Mouse (Mus musculus) left cerebral cortex, postnatal 36 days (tissue): ENCODE measurements at regions not wholly inside any gene's neighbourhood (a gene's known extent, or its start where the extent isn't known, plus 50 kb on each side); places are given as distances from the start of the nearest gene placed in this dataset.

Experiments
- DNase-seq, 2 experiments: peaks; one replicate each; pipeline ENCODE4 v3.0.0; 2021 to 2022; ENCODE audit warnings: low spot score in 2 of 2, mixed read lengths in 1 of 2
- intact Hi-C: fragments of 180-260 bp; cut with DNase I; formaldehyde crosslinking; loops from one replicate; pipeline ENCODE4 v1.15.1; 2025

- no peak for DNase-seq
- intact Hi-C loops, result no loop called here
Observed at GRCm38 (mm10) chr7:74908311-74908962, 353.9 kb upstream of the Slco3a1 start.

GRCm38 (mm10) chr7:74907391-74907790 lies 352.8 kb upstream of the Slco3a1 start:
- intact Hi-C loops, result no loop called here
- no peak for DNase-seq

- DNase-seq, result peak in 1 of 2 experiments; percentile 9
- intact Hi-C loops, result no loop called here
Observed at GRCm38 (mm10) chr7:74877466-74877865, 322.9 kb upstream of the Slco3a1 start.

- intact Hi-C loops, result no loop called here
- DNase-seq, result peak; percentile 12 to 14
Observed at GRCm38 (mm10) chr7:74876667-74877066, 322.1 kb upstream of the Slco3a1 start.

GRCm38 (mm10) chr7:74870250-74870649 lies 315.7 kb upstream of the Slco3a1 start:
- no peak for DNase-seq
- intact Hi-C loops, result no loop called here

GRCm38 (mm10) chr7:74862727-74863126 lies 308.1 kb upstream of the Slco3a1 start:
- no peak for DNase-seq
- intact Hi-C loops, result no loop called here

- intact Hi-C loops, result no loop called here
- DNase-seq, result no peak
Observed at GRCm38 (mm10) chr7:74844306-74844929, 289.8 kb upstream of the Slco3a1 start.

GRCm38 (mm10) chr7:74823286-74823685 lies 268.7 kb upstream of the Slco3a1 start:
- intact Hi-C loops, result no loop called here
- DNase-seq, result no peak

GRCm38 (mm10) chr7:74793241-74793640 lies 238.7 kb upstream of the Slco3a1 start:
- DNase-seq, result no peak
- intact Hi-C loops, result no loop called here

- intact Hi-C loops, result no loop called here
- DNase-seq, result no peak
Observed at GRCm38 (mm10) chr7:74788696-74789095, 234.1 kb upstream of the Slco3a1 start.

GRCm38 (mm10) chr7:74771435-74772406 lies 217.1 kb upstream of the Slco3a1 start:
- DNase-seq, result no peak

GRCm38 (mm10) chr7:74766550-74766949 lies 212.0 kb upstream of the Slco3a1 start:
- DNase-seq, result peak; percentile 3
- intact Hi-C loops, result no loop called here

More at GRCm38 (mm10) chr7:74771435-74772406, 217.1 kb upstream of the Slco3a1 start:
- intact Hi-C loops, result no loop called here

- no peak for DNase-seq
- intact Hi-C loops, result no loop called here
Observed at GRCm38 (mm10) chr7:74757469-74757868, 202.9 kb upstream of the Slco3a1 start.

- intact Hi-C loops, result no loop called here
Observed at GRCm38 (mm10) chr7:74747704-74748103, 193.1 kb upstream of the Slco3a1 start.

GRCm38 (mm10) chr7:74734941-74735340 lies 180.4 kb upstream of the Slco3a1 start:
- no peak for DNase-seq

More at GRCm38 (mm10) chr7:74747704-74748103, 193.1 kb upstream of the Slco3a1 start:
- no peak for DNase-seq

GRCm38 (mm10) chr7:74726324-74726991 lies 171.9 kb upstream of the Slco3a1 start:
- DNase-seq, result no peak
- intact Hi-C loops, result no loop called here

More at GRCm38 (mm10) chr7:74734941-74735340, 180.4 kb upstream of the Slco3a1 start:
- intact Hi-C loops, result no loop called here

GRCm38 (mm10) chr7:74719321-74719720 lies 164.7 kb upstream of the Slco3a1 start:
- peak; percentile 55 to 60 for DNase-seq
- intact Hi-C loops, result no loop called here

GRCm38 (mm10) chr7:74709993-74710581 lies 155.5 kb upstream of the Slco3a1 start:
- no peak for DNase-seq
- intact Hi-C loops, result no loop called here

- intact Hi-C loops, result no loop called here
- DNase-seq, result peak; percentile 14 to 19
Observed at GRCm38 (mm10) chr7:74709006-74709405, 154.4 kb upstream of the Slco3a1 start.
